In the genomic region with DNA sequence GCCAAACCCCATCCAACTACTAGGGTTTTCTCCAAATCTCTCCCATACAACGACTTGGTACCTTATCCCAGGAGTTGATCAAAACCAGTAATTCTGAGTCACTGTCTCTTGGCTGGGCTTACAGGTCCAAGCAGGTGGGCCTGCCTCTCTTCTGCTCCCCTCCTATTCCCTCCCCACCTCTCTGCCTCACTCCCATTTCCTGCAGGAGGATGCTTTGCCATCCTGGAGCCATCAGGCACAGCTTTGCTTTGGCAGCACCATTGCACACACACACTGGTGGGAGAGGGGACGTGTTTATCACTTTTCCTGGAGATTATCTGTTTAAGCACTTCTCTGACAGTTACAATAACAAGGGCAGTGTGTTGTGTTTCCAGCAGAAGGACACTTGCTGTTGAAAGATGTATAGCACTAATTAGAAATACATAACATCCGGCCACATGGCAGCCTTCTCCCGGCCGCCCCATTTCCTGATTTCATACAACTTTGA, we compare ENCODE assay signal across 13 mouse cellular contexts.
DNase-seq lines count a peak whose midpoint lies in the region; ATAC-seq and TF ChIP-seq lines count a peak whose summit lies in the region.
"Had no signal": no experiment of that assay in that cellular context is flagged by ENCODE, and none has a peak within 500 bp of the region (broad histone marks: within the 10 kb centered on the region; RNA-seq: fewer than 3 reads in every experiment).

No protein-coding gene starts in this region.

- H3K36me3 ChIP-seq in forebrain, postnatal 0 days (ENCODE audit: insufficient read depth) = no peaks in the 10 kb centered on the region; the same call in 1 of the 2 replicates
- H3K36me3 ChIP-seq in forebrain, embryonic 10.5 days (replicated peaks) = peaks cover 2% of the 10 kb centered on the region; the same call in 1 of the 2 replicates
- H3K36me3 ChIP-seq in kidney, embryonic 16.5 days (ENCODE audit: insufficient read depth, low read length) = 0 out of 2 replicates have a peak, but pooled peaks cover 3% of the 10 kb centered on the region
- 0 out of 2 replicates have a peak, but pooled peaks cover 3% of the 10 kb centered on the region for H3K36me3 ChIP-seq in intestine, embryonic 14.5 days (ENCODE audit: control insufficient read depth, insufficient read depth, low read length)

- no peak overlapping the region for H3K9ac ChIP-seq in forebrain, postnatal 0 days
- H3K9ac ChIP-seq in kidney, embryonic 16.5 days (replicated peaks; ENCODE audit: low read length) = no peak overlapping the region
- no peak overlapping the region for H3K9ac ChIP-seq in intestine, embryonic 14.5 days (ENCODE audit: low read length)
- H3K9ac ChIP-seq: embryonic facial prominence, embryonic 12.5 days; liver, embryonic 14.5 days had no signal

- 0 out of 2 replicates have a peak overlapping the region, but pooled peaks have one; percentile 50 for H3K27ac ChIP-seq in forebrain, postnatal 0 days (ENCODE audit: low read depth, low read length)
- no peak overlapping the region for H3K27ac ChIP-seq in forebrain, embryonic 10.5 days
- H3K27ac ChIP-seq in kidney, embryonic 16.5 days (ENCODE audit: low read length) = peak overlapping the region; percentile 71
- peak overlapping the region; percentile 78 for H3K27ac ChIP-seq in intestine, embryonic 14.5 days (ENCODE audit: low read depth)
- H3K27ac ChIP-seq: embryonic facial prominence, embryonic 12.5 days; liver, embryonic 14.5 days had no signal

- no peaks in the 10 kb centered on the region for H3K9me3 ChIP-seq in forebrain, postnatal 0 days (ENCODE audit: low read length)
- H3K9me3 ChIP-seq in forebrain, embryonic 10.5 days = no peaks in the 10 kb centered on the region
- H3K9me3 ChIP-seq in kidney, embryonic 16.5 days (ENCODE audit: low read length) = no peaks in the 10 kb centered on the region
- H3K9me3 ChIP-seq in intestine, embryonic 14.5 days (ENCODE audit: control insufficient read depth, low read length) = no peaks in the 10 kb centered on the region
- H3K9me3 ChIP-seq: embryonic facial prominence, embryonic 12.5 days had no signal

- H3K4me3 ChIP-seq in forebrain, postnatal 0 days (ENCODE audit: low read depth, low read length) = no peak overlapping the region
- no peak overlapping the region for H3K4me3 ChIP-seq in forebrain, embryonic 10.5 days
- H3K4me3 ChIP-seq in kidney, embryonic 16.5 days (ENCODE audit: low read length) = no peak overlapping the region
- H3K4me3 ChIP-seq in intestine, embryonic 14.5 days (ENCODE audit: low read depth, low read length) = no peak overlapping the region
- H3K4me3 ChIP-seq: embryonic facial prominence, embryonic 12.5 days had no signal

- 62% methylated on average over 5 of the region's 5 CpGs for WGBS in forebrain, postnatal 0 days
- WGBS in forebrain, embryonic 10.5 days = 93% methylated on average over 5 of the region's 5 CpGs
- whole genome bisulfite sequencing in kidney, embryonic 16.5 days = 62% methylated on average over 5 of the region's 5 CpGs
- WGBS in intestine, embryonic 14.5 days = 33% methylated on average over 5 of the region's 5 CpGs

- peak; percentile 34 for ATAC-seq in forebrain, postnatal 0 days
- ATAC-seq in kidney, embryonic 16.5 days (ENCODE audit: low FRiP score, low TSS enrichment) = no peak
- no peak for ATAC-seq in intestine, embryonic 14.5 days (replicated peaks; ENCODE audit: low FRiP score, low TSS enrichment, low read depth)
- peak; percentile 67 for ATAC-seq in megakaryocyte-erythroid progenitor cell, adult 5-6 weeks (replicated peaks; ENCODE audit: low FRiP score, low TSS enrichment, poor library complexity, severe bottlenecking)
- ATAC-seq: CD4-positive, CD25-positive, alpha-beta regulatory T cell, adult 4 months; Patski had no signal

- H3K27me3 ChIP-seq in forebrain, postnatal 0 days (ENCODE audit: insufficient read depth, low read length) = no peaks in the 10 kb centered on the region
- no peaks in the 10 kb centered on the region for H3K27me3 ChIP-seq in forebrain, embryonic 10.5 days (ENCODE audit: poor library complexity, severe bottlenecking)
- no peaks in the 10 kb centered on the region for H3K27me3 ChIP-seq in kidney, embryonic 16.5 days (ENCODE audit: insufficient read depth, low read length)
- H3K27me3 ChIP-seq in intestine, embryonic 14.5 days (replicated peaks; ENCODE audit: control insufficient read depth, insufficient read depth, low read length) = no peaks in the 10 kb centered on the region
- H3K27me3 ChIP-seq: embryonic facial prominence, embryonic 12.5 days; Patski had no signal

- TF ChIP-seq CTCF in forebrain, postnatal 0 days (IDR thresholded peaks at IDR 0.05; ENCODE audit: low read depth) = no peak

- DNase-seq in forebrain, postnatal 0 days = peak; percentile 35
- no peak for DNase-seq in forebrain, embryonic 10.5 days (ENCODE audit: extremely low spot score, low spot score)
- no peak for DNase-seq in kidney, adult 8-10 months
- DNase-seq in intestine, embryonic 14.5 days (ENCODE audit: low spot score) = no peak
- DNase-seq in urinary bladder, postnatal 4 days (ENCODE audit: low spot score in 2 of 2) = no peak
- DNase-seq: adrenal gland, adult 8-10 months; midbrain, embryonic 14.5 days had no signal

- no peaks in the 10 kb centered on the region for H3K4me1 ChIP-seq in forebrain, postnatal 0 days (ENCODE audit: insufficient read depth)
- peaks cover 10% of the 10 kb centered on the region for H3K4me1 ChIP-seq in forebrain, embryonic 10.5 days
- H3K4me1 ChIP-seq in kidney, embryonic 16.5 days (ENCODE audit: insufficient read depth, low read length) = peaks cover 7% of the 10 kb centered on the region; the same call in 1 of the 2 replicates
- peaks cover 27% of the 10 kb centered on the region for H3K4me1 ChIP-seq in intestine, embryonic 14.5 days (replicated peaks; ENCODE audit: control insufficient read depth, insufficient read depth, low read length)

- no peak overlapping the region for H3K4me2 ChIP-seq in forebrain, postnatal 0 days (ENCODE audit: low read depth)
- no peak overlapping the region for H3K4me2 ChIP-seq in kidney, embryonic 16.5 days (replicated peaks; ENCODE audit: low read depth, low read length)
- no peak overlapping the region for H3K4me2 ChIP-seq in intestine, embryonic 14.5 days (ENCODE audit: low read length)
- H3K4me2 ChIP-seq: embryonic facial prominence, embryonic 12.5 days had no signal

Comparison
In these comparisons a context has a peak if more than half of its experiments do, and no peak if none do; other contexts are left out.
1. ATAC-seq: peak in forebrain, postnatal 0 days (single experiment) and megakaryocyte-erythroid progenitor cell, adult 5-6 weeks (single experiment); none in kidney, embryonic 16.5 days (single experiment) and intestine, embryonic 14.5 days (single experiment).